Mouse (Mus musculus) embryonic facial prominence, embryonic 13.5 days (tissue): ENCODE data around the gene Tecpr1. TPM values are rescaled to one million over a fixed set of nuclear protein-coding genes. Genes with fewer than 3 reads are reported as not detected.

Experiments
- ATAC-seq: fragments of 200-750 bp; cut with Nextera tagmentation; 2 replicates; pipeline ENCODE4 v1.8.0; 2017; ENCODE audit warnings: low read depth; ENCODE audit not compliant: insufficient number of reproducible peaks, insufficient read depth, low FRiP score, low TSS enrichment
- H3K27ac ChIP-seq: fragments of 300-500 bp; sonication (generic); 2 replicates; pipeline ENCODE4 v1.5.1; 2015; ENCODE audit warnings: moderate library complexity, mild to moderate bottlenecking, inconsistent platforms
- H3K27me3 ChIP-seq: fragments of 300-500 bp; sonication (generic); 2 replicates; pipeline ENCODE4 v1.6.1; 2015; ENCODE audit warnings: mild to moderate bottlenecking, inconsistent platforms
- H3K36me3 ChIP-seq: fragments of 300-500 bp; sonication (generic); 2 replicates; pipeline ENCODE4 v1.6.1; 2015; ENCODE audit warnings: mild to moderate bottlenecking, inconsistent platforms
- H3K4me1 ChIP-seq: fragments of 300-500 bp; sonication (generic); 2 replicates; pipeline ENCODE4 v1.6.1; 2015; ENCODE audit warnings: inconsistent platforms
- H3K4me2 ChIP-seq: fragments of 300-500 bp; sonication (generic); 2 replicates; pipeline ENCODE4 v1.6.1; 2015; ENCODE audit warnings: moderate library complexity, mild to moderate bottlenecking, inconsistent platforms
- H3K4me3 ChIP-seq: fragments of 300-500 bp; sonication (generic); 2 replicates; pipeline ENCODE4 v1.5.1; 2015; ENCODE audit warnings: mild to moderate bottlenecking, inconsistent platforms
- H3K9ac ChIP-seq: fragments of 300-500 bp; sonication (generic); 2 replicates; pipeline ENCODE4 v1.6.1; 2015; ENCODE audit warnings: mild to moderate bottlenecking, inconsistent platforms
- H3K9me3 ChIP-seq: fragments of 300-500 bp; sonication (generic); 2 replicates; pipeline ENCODE4 v1.6.1; 2016; ENCODE audit warnings: inconsistent platforms
- WGBS: fragments of 180-500 bp; shearing (Covaris S2); methylation state at CpG from one replicate; pipeline ENCODE4 v1.1.7; 2015; ENCODE audit warnings: mixed read lengths; 5-methylcytosine and 5-hydroxymethylcytosine counted together
- polyA plus RNA-seq: library from polyadenylated mRNA; unstranded; fragments of >200 nt; fragmentation: Nextera tagmentation; extraction: Ambion mirVana; gene quantifications from 2 replicates; pipeline ENCODE4 v1.2.1, GENCODE M21; 2015

Gene Tecpr1
- polyA plus RNA-seq, 1 experiment from 2014 or later = 23.0 TPM

DNA sequence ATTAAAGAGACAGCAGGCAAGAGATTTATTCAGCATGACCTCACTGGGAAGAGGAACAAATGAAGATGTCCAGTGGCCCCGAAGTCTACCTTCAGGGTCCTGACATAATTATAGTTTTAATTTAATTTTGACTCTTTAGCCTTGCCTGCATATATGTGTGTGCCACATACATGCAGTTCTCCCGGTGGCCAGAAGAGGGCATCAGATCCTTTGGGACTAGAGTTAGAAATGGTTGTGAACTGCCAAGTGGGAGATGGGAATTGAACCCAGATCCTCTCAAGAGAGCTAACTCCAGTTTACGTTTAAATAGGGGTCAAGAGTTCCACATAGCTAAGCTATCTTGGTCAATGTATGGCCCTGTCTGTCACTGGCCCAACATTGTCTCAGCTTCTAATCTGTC, 26.5 kb upstream of the Tecpr1 start:
- peaks cover 25% of the 10 kb centered on the region for H3K4me1 ChIP-seq
- ATAC-seq = no peak
- H3K36me3 ChIP-seq = no peaks in the 10 kb centered on the region
- H3K9ac ChIP-seq = no peak overlapping the region
- no peak overlapping the region for H3K4me3 ChIP-seq
- H3K27me3 ChIP-seq = no peaks in the 10 kb centered on the region
- H3K9me3 ChIP-seq = peaks cover 5% of the 10 kb centered on the region; the same call in 1 of the 2 replicates
- no peak overlapping the region for H3K27ac ChIP-seq
- no peak overlapping the region for H3K4me2 ChIP-seq
- 84% methylated on average over 3 of the region's 3 CpGs for WGBS

DNA sequence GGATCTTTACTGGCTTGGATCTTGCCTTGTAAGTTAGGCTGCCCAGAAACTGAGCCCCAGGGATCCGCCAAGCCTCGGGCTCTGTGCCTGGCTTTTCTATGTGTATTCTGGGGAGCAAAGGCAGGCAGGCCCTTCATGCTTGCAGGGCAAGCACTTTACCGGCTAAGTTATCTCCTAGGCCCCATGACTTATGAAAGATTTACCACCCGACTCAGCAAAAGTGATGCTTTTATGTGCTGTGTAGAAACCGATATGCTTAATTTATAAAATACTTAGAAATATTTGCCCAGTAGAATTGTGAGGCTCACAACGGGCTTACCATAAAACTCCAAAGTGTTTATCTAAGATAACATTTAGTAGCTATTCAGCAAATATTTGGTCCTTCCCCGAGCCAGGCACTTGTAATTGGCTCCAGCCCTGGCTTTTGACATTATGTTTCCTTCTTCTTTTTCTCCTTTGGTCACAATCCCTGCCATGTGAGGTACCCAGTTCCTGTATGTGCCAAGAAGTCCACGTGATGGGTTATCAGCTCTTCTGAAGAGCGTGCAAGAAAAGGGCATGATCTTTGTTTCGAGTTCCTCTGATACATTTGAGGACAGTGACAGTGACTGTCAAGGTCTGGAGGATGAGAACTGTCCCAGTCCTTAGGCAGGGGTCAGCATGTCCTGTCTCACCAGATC, 24.6 kb upstream of the Tecpr1 start:
- ATAC-seq = no peak

DNA sequence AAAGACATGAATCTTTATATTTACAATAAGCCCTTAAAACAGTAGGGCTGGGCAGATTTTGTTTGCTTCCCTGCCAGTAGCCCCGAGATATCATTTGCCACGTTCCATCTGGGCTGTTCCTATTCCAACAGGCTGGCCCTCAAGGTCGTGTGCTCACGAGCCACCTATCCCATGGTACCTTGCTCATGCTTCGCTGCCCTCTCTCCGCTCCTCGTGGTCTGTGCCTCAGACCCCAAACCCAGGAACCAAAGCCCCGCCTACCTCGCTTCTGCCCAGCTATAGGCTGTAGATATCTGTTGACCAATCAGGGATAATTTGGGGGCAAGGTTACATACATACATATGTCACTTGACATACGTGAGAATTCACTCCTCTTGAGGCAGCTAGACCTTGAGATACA, 23.9 kb upstream of the Tecpr1 start:
- H3K9me3 ChIP-seq = peaks cover 5% of the 10 kb centered on the region; the same call in 1 of the 2 replicates
- no peaks in the 10 kb centered on the region for H3K36me3 ChIP-seq
- no peak for ATAC-seq
- no peak overlapping the region for H3K4me3 ChIP-seq
- H3K27ac ChIP-seq = no peak overlapping the region
- H3K4me2 ChIP-seq = no peak overlapping the region
- WGBS = 70% methylated on average over 10 of the region's 10 CpGs
- H3K4me1 ChIP-seq = peaks cover 18% of the 10 kb centered on the region
- H3K9ac ChIP-seq = no peak overlapping the region
- no peaks in the 10 kb centered on the region for H3K27me3 ChIP-seq

More for the DNA sequence above, 24.6 kb upstream of the Tecpr1 start:
- H3K9ac ChIP-seq = no peak overlapping the region
- H3K4me1 ChIP-seq = peaks cover 18% of the 10 kb centered on the region
- H3K27me3 ChIP-seq = no peaks in the 10 kb centered on the region
- no peak overlapping the region for H3K27ac ChIP-seq
- 58% methylated on average over 10 of the region's 10 CpGs for WGBS
- no peaks in the 10 kb centered on the region for H3K36me3 ChIP-seq
- H3K4me3 ChIP-seq = no peak overlapping the region
- H3K4me2 ChIP-seq = no peak overlapping the region
- peaks cover 5% of the 10 kb centered on the region; the same call in 1 of the 2 replicates for H3K9me3 ChIP-seq

DNA sequence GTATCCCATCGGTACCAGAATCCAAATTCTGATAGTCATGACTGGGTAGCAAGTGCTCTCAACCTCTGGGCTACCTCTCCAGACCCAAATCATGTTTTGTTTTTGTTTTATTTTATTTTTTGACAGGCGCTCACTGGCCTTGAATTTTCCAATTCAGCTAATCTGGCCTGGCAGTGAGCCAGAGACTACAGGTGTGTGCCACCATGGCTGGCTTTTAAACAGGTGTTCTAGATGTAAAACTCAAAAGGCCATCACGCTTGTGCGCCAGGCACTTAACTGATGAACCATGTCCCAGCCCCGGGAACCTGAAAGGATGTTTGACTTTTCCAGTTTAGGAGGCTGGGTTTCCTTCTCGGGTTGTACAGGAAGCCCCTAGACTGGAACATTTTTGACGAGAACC, 23.3 kb upstream of the Tecpr1 start:
- WGBS = 72% methylated on average over 7 of the region's 7 CpGs

DNA sequence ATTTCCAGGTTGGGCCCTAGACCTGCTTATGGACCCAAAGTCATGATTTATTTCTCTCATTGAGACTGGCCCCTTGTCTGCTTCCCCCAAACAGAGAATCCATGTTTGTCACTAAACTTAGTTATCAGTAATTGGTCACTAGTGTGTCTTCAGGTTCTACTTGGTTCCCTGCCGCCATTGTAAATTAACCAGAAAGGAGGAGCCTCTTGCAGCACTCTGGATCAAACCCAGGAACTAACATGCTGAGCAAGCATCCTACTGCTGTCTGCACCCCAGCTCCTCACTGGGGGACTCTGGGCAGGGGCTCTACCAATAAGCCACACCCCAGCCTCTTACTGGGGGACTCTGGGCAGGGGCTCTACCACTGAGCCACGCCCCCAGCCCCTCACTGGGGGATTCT, 22.2 kb upstream of the Tecpr1 start:
- Histone ChIP-seq H3K4me2 (no peak overlapping the region), H3K9me3 (peaks cover 5% of the 10 kb centered on the region; the same call in 1 of the 2 replicates), H3K36me3 (no peaks in the 10 kb centered on the region), H3K4me3 (no peak overlapping the region), H3K4me1 (peaks cover 18% of the 10 kb centered on the region), H3K9ac (no peak overlapping the region), H3K27me3 (no peaks in the 10 kb centered on the region), H3K27ac (no peak overlapping the region)
- 80% methylated on average over 2 of the region's 2 CpGs for WGBS
- ATAC-seq = no peak

More for the DNA sequence above, 23.3 kb upstream of the Tecpr1 start:
- H3K4me2 ChIP-seq = no peak overlapping the region
- no peaks in the 10 kb centered on the region for H3K36me3 ChIP-seq
- no peak overlapping the region for H3K4me3 ChIP-seq
- H3K27ac ChIP-seq = no peak overlapping the region
- ATAC-seq = no peak
- no peaks in the 10 kb centered on the region for H3K27me3 ChIP-seq
- peaks cover 18% of the 10 kb centered on the region for H3K4me1 ChIP-seq
- H3K9ac ChIP-seq = no peak overlapping the region
- H3K9me3 ChIP-seq = peaks cover 5% of the 10 kb centered on the region; the same call in 1 of the 2 replicates

DNA sequence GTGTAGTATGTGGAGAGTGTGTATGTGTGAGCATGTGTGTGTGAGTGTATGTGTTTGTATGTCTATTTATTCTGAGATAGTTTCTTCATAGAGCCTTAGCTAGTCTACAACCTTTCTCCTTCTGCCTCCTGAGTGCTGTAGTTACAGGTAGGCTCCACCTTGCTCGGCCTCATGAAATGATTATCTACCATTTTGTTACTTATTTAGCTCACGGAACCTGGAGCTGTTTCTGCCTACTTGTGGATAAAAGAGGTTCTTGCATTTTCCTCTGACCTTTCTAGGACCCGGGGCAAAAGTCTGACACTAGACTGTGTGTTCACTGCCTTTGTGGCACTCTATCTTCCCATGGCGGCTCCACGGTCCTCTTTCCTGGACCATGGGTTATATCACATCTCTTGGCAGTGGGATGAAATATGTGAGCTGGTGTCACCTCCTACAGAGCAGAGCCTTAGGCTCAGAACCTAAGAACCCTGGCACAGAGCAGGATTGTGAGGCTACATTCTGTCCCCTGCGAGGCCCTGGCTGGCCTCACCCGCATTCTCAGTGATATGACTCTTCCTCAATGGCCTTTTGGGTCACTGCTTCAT, 20.6 kb upstream of the Tecpr1 start, which contains the start of gene Bri3:
TSS of gene Bri3 (plus strand) at position 537 of the 587 bp plus-strand sequence.
- H3K9me3 ChIP-seq = no peaks in the 10 kb centered on the region
- ATAC-seq = no peak
- H3K4me3 ChIP-seq = no peak within 1 kb of the TSS
- no peak within 1 kb of the TSS for H3K9ac ChIP-seq
- peaks cover 18% of the 10 kb centered on the region for H3K4me1 ChIP-seq
- no peak within 1 kb of the TSS for H3K27ac ChIP-seq
- no peak within 1 kb of the TSS for H3K4me2 ChIP-seq
- 90% methylated on average over 7 of the region's 7 CpGs for WGBS
- no peaks in the 10 kb centered on the region for H3K36me3 ChIP-seq
- no peaks in the 10 kb centered on the region for H3K27me3 ChIP-seq

DNA sequence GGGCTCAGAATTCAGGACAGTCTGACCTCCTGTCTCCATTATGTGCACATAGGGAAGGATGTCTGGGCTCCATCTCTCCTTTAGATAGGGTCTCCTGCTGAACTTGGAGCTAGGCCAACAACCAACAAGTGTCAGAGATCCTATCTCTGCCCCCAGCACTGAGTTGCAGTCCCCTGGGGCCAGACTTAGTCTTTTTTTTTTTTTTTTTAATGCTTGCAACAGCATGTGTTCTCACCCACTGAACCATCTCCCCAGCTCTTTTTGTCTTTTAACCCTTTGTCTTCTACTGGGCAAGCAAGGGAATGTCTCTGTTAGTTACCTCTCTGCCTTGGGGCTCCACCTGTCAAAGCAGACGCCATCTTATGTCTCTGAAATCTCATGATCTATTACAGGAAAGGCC, 15.6 kb upstream of the Tecpr1 start:
- WGBS = 66% methylated on average over 1 of the region's 1 CpGs
- Histone ChIP-seq H3K36me3 (no peaks in the 10 kb centered on the region), H3K4me3 (no peak overlapping the region), H3K4me1 (no peaks in the 10 kb centered on the region), H3K27ac (no peak overlapping the region), H3K9ac (no peak overlapping the region), H3K4me2 (no peak overlapping the region), H3K9me3 (no peaks in the 10 kb centered on the region), H3K27me3 (no peaks in the 10 kb centered on the region)
- no peak for ATAC-seq

DNA sequence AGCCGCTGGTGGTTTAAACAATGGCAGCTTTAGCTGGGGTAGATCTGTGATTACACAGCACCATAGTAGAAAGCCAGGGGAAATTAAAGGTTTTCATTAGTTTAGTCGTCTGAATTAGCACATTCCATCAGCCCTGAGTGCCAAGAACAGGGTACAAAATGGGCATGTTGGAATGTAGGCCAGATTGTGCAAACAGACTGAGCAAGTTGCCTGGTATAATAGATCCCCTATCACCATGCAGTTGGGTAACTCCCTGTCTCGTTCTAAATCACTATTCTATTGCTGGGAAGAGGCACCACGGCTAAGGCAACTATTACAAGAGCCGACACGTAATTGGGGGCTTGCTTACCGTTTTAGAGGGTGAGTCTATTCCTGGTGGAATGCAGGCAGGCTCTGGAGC, 11.3 kb upstream of the Tecpr1 start:
- Histone ChIP-seq H3K27me3 (no peaks in the 10 kb centered on the region), H3K36me3 (no peaks in the 10 kb centered on the region), H3K4me2 (no peak overlapping the region), H3K27ac (no peak overlapping the region), H3K4me1 (no peaks in the 10 kb centered on the region), H3K4me3 (no peak overlapping the region), H3K9ac (no peak overlapping the region), H3K9me3 (no peaks in the 10 kb centered on the region)
- no peak for ATAC-seq
- WGBS = 79% methylated on average over 7 of the region's 7 CpGs

DNA sequence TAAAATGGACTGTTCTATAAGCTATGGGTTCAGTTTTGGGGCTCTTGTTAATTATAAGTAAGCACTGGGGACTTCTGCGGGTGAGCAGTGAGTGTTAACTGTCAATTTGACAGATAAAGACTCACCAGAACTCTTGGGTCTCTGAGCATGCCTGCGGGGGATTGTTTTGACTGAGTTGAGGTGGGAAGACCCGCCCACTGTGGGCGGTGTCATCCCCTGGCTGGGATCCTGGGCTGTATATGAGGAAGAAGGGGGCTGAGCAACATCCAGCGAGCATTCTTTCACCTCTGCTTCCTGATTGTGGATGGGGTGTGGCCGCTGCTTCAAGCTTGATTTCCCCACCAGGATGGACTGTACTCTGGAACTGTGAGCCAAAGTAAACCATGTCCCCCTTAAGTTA, 10.8 kb upstream of the Tecpr1 start:
- Histone ChIP-seq H3K27me3 (no peaks in the 10 kb centered on the region), H3K36me3 (no peaks in the 10 kb centered on the region), H3K9me3 (no peaks in the 10 kb centered on the region), H3K4me2 (no peak overlapping the region), H3K4me3 (no peak overlapping the region), H3K4me1 (no peaks in the 10 kb centered on the region), H3K27ac (no peak overlapping the region), H3K9ac (no peak overlapping the region)
- ATAC-seq = no peak
- 74% methylated on average over 6 of the region's 6 CpGs for WGBS

DNA sequence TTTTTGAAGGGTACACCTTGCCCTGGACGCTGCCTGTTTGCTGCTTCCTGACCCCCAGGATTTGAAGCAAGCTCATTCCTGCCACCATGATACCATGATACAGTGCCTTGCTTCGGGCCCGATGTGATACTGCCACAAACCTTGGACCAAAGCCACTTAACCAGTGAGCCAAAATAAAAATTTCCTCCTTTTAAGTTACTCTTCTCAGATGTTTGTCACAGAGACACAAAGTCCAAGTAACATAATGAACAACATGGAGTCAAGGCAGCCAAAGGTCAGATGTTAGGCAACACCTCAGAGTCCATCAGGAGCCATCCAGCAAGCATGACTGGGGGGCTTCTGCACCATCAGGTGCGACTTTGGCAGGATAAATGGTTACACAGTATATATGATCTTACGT, 9.1 kb upstream of the Tecpr1 start:
- no peak overlapping the region for H3K27ac ChIP-seq
- no peaks in the 10 kb centered on the region for H3K36me3 ChIP-seq
- H3K4me3 ChIP-seq = no peak overlapping the region
- no peaks in the 10 kb centered on the region for H3K9me3 ChIP-seq
- H3K9ac ChIP-seq = no peak overlapping the region
- WGBS = 83% methylated on average over 5 of the region's 5 CpGs
- no peaks in the 10 kb centered on the region for H3K27me3 ChIP-seq
- H3K4me2 ChIP-seq = no peak overlapping the region
- H3K4me1 ChIP-seq = no peaks in the 10 kb centered on the region
- ATAC-seq = no peak

DNA sequence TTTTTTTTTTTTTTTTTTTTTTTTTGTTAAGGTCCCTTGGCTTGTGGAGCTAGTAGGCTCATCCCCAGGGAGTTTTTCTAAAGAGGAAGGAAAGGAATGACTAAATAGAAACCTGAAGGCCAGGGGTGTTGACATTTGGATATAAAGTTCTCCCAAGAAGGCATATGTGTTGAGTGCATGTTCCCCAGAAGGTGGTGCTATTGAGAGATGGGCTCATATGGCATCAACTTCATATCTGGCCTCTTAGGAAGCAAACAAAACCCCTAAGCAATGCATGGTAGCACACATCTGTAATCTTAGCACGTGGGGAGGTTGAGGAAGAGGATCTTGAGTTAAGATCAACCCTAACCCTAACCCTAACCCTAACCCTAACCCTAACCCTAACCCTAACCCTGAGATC, 8.0 kb upstream of the Tecpr1 start:
- no peak overlapping the region for H3K9ac ChIP-seq
- no peak overlapping the region for H3K4me3 ChIP-seq
- H3K4me2 ChIP-seq = no peak overlapping the region
- WGBS = 71% methylated on average over 1 of the region's 1 CpGs
- no peaks in the 10 kb centered on the region for H3K9me3 ChIP-seq
- ATAC-seq = no peak
- no peaks in the 10 kb centered on the region for H3K36me3 ChIP-seq
- H3K27me3 ChIP-seq = no peaks in the 10 kb centered on the region
- no peaks in the 10 kb centered on the region for H3K4me1 ChIP-seq
- H3K27ac ChIP-seq = no peak overlapping the region

DNA sequence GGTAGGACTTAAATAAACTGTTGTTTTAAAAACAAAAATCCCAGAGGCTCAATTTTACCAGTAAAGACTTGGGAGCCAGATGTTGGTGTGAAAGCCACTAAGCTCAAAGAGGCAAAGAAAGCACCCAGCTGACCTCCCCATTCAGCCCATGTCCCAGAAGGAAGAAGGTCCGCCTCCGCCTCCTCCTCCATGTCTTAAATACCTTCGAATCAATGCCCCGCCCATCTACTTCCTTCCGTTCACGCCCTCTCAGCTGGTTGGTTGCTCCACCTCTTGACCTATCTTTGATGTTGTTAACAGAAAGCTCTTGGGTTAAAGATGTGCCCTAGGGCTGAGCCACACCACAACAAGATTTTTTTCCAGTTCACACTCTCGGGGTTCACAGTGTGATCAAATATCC, 6.8 kb upstream of the Tecpr1 start:
- no peak overlapping the region for H3K4me3 ChIP-seq
- WGBS = 88% methylated on average over 7 of the region's 7 CpGs
- no peaks in the 10 kb centered on the region for H3K36me3 ChIP-seq
- no peaks in the 10 kb centered on the region for H3K9me3 ChIP-seq
- no peak for ATAC-seq
- no peaks in the 10 kb centered on the region for H3K4me1 ChIP-seq
- no peaks in the 10 kb centered on the region for H3K27me3 ChIP-seq
- H3K27ac ChIP-seq = no peak overlapping the region
- no peak overlapping the region for H3K4me2 ChIP-seq
- H3K9ac ChIP-seq = no peak overlapping the region
